26 mouse cellular contexts compared by ENCODE assay signal in the genomic region with DNA sequence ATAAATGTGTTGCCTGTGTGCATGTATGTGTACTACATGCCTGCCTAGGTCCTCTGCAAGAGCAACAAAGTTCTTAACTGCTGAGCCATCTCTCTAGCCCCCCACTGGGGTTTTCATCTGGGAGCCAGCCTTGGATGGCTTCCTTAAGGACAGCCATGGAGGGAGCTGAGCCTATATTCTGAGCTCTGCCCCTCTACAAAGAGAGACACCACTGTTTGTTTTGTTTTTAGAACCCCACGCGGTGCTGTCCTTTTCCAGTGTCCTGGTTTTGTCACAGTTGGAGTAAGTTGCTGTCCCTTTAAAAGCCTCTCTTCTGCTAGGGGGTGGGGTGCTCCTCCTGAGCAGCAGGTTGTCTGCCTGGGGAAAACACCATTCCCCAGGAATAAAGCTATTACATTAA. TPM values are rescaled to one million over a fixed set of nuclear protein-coding genes. Genes with fewer than 3 reads are reported as not detected.
DNase-seq lines count a peak whose midpoint lies in the region; TF ChIP-seq lines count a peak whose summit lies in the region.
"Had no signal": no experiment of that assay in that cellular context is flagged by ENCODE, and none has a peak within 500 bp of the region (broad histone marks: within the 10 kb centered on the region; RNA-seq: fewer than 3 reads in every experiment).

No protein-coding gene starts in this region.

- no peak for TF ChIP-seq CTCF in kidney, adult 2 months (conservative IDR thresholded peaks at IDR 0.05; ENCODE audit: insufficient read depth, insufficient read length, low read depth, low read length)

- no peak overlapping the region for H3K27ac ChIP-seq in kidney, adult 2 months (ENCODE audit: insufficient read depth, low read depth, low read length)
- no peak overlapping the region for H3K27ac ChIP-seq in embryonic facial prominence, embryonic 10.5 days (replicated peaks)

- H3K4me1 ChIP-seq in kidney, adult 2 months (ENCODE audit: control insufficient read depth, insufficient read depth, low read length) = peaks cover 5% of the 10 kb centered on the region
- H3K4me1 ChIP-seq in embryonic facial prominence, embryonic 10.5 days = peaks cover 5% of the 10 kb centered on the region

- H3K9me3 ChIP-seq in embryonic facial prominence, embryonic 10.5 days = peaks cover 14% of the 10 kb centered on the region; the same call in 1 of the 2 replicates

- no peaks in the 10 kb centered on the region for H3K27me3 ChIP-seq in kidney, adult 2 months (replicated peaks; ENCODE audit: control insufficient read depth, insufficient read depth, low read length)
- no peaks in the 10 kb centered on the region for H3K27me3 ChIP-seq in embryonic facial prominence, embryonic 10.5 days (replicated peaks; ENCODE audit: low read depth, poor library complexity, severe bottlenecking)
- H3K27me3 ChIP-seq: CH12.LX, Patski had no signal

- H3K36me3 ChIP-seq in kidney, adult 2 months (ENCODE audit: control insufficient read depth, insufficient read depth, low read length) = no peaks in the 10 kb centered on the region
- no peaks in the 10 kb centered on the region for H3K36me3 ChIP-seq in embryonic facial prominence, embryonic 10.5 days (replicated peaks)
- H3K36me3 ChIP-seq: G1E had no signal

- no peak overlapping the region for H3K4me3 ChIP-seq in kidney, adult 2 months (ENCODE audit: insufficient read depth, low read depth, low read length)
- no peak overlapping the region for H3K4me3 ChIP-seq in embryonic facial prominence, embryonic 10.5 days

- DNase-seq in heart, adult 11 months = peak; percentile 64
- no peak for DNase-seq in heart, adult 18-20 months
- peak; percentile 8 for DNase-seq in kidney, adult 2 months
- no peak for DNase-seq in kidney, adult 11 months
- peak; percentile 62 for DNase-seq in R1 (ENCODE audit: low read depth, low spot score)
- no peak for DNase-seq in embryonic facial prominence, embryonic 10.5 days (ENCODE audit: low spot score)
- DNase-seq: adrenal gland, adult 2 months; adrenal gland, adult 8-10 months; adrenal gland, postnatal 10 days; adrenal gland, postnatal 14 days; adrenal gland, postnatal 25 days; adrenal gland, postnatal 36 days; B cell, adult 2 months; cerebellum, adult 11 months; cerebellum, adult 11-12 months; cerebellum, adult 18-20 months; cerebellum, adult 2 months had no signal

- WGBS in kidney, adult 2 months = 51% methylated on average over 2 of the region's 2 CpGs
- WGBS in embryonic facial prominence, embryonic 10.5 days = 13% methylated on average over 2 of the region's 2 CpGs

- no peak for TF ChIP-seq POLR2A in kidney, adult 2 months (IDR thresholded peaks at IDR 0.05; ENCODE audit: low read depth, low read length)

RNA-seq across cellular contexts. Expression of a gene that starts 27.7 kb away (rescaled TPM):
- total RNA-seq in heart, adult 18-20 months (2021) = not detected
- not detected in 2 replicates for polyA plus RNA-seq in kidney, adult 2 months (2012; rRNA removed)
- not detected in 2 replicates for polyA plus RNA-seq in embryonic facial prominence, embryonic 10.5 days (2016; fragmentation: Nextera tagmentation; extraction: Ambion mirVana)
- total RNA-seq: adrenal gland, adult 18-20 months; adrenal gland, adult 2 months; adrenal gland, adult 8-10 months; adrenal gland, postnatal 10 days; adrenal gland, postnatal 14 days; adrenal gland, postnatal 25 days; adrenal gland, postnatal 36 days; adrenal gland, postnatal 4 days; CH12.LX; ES-E14 had no signal
- polyA plus RNA-seq: activated CD4-positive, CD25-positive, alpha-beta regulatory T cell, adult 4 months; adrenal gland, adult 2 months; C2C12; CD4-positive, CD25-positive, alpha-beta regulatory T cell, adult 4 months; Patski had no signal

Comparison
In these comparisons a context has a peak if more than half of its experiments do, and no peak if none do; other contexts are left out.
1. DNase-seq: peak in heart, adult 11 months (single experiment), kidney, adult 2 months (single experiment) and R1 (single experiment); none in heart, adult 18-20 months (0 of 2), kidney, adult 11 months (single experiment) and embryonic facial prominence, embryonic 10.5 days (single experiment).